Mouse (Mus musculus) brain, adult 2 months (tissue): ENCODE measurements around the gene Rcan2.

ENCODE experiments used
- DNase-seq: peaks from one replicate; pipeline ENCODE4 v3.0.0; 2011; ENCODE audit warnings: low read depth, low spot score

Rcan2 gene

DNA sequence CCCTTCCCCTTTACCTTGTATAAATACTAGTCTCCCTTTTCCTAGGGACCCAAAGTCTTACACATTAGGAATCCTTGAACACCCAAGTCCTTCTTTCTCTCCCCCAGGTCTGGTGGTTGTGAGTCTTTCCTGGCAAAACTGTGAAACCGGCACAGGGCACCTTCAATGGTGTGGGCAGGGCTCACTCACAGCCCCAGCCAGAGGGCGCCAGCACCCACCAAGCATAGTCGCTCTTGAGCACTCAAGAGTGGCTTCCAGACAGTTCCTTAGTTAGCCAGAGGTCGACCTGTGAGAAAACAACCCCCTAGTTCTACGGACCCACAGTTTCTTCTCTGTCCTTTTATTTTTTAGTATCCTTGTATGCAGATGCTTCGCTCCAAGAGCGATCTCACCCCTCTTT lies at the start of gene Rcan2:
Rcan2 (plus strand) TSS at position 275 of the 400 bp plus-strand sequence.
- peak; percentile 90 for DNase-seq

DNA sequence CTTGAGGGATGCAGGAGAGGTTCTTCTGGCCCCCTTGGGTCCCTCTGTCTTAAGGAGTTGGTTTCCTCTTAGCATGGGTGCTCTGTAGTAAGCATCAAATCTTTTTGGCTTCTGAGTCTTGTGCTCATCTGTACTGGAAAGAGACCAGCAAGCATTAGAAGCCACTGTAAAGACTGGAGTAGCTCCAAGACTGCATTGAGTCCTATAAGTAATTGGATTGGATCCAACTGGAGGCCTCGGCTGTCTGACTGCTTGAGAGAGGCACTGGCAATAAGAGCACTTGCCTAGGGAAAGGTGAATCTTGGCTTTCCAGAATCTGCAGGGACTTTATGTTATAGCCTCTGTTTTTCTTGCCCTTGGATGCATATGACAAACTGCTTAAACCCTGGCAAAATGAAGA lies 48.3 kb upstream of the Rcan2 start:
- DNase-seq: peak; percentile 19

DNA sequence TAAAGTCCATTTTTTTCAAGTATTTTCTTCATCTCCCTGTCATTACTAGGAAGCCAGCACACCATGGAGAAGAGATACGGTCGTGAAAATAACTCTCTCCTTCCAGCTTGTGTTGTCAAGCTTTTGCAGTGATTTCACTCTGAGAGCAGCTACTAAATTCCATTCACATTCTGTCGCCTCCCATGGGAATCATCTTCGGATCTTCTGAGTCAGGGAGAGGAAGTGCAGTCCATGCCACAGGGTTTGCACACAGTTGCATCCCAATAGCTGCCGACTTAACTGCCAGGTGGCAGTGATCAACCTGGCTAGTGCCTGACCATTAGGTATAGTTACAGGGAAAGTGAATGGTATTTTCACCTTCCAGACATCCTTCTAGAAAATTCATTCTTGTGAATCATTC lies 46.5 kb upstream of the Rcan2 start:
- DNase-seq: peak; percentile 35

DNA sequence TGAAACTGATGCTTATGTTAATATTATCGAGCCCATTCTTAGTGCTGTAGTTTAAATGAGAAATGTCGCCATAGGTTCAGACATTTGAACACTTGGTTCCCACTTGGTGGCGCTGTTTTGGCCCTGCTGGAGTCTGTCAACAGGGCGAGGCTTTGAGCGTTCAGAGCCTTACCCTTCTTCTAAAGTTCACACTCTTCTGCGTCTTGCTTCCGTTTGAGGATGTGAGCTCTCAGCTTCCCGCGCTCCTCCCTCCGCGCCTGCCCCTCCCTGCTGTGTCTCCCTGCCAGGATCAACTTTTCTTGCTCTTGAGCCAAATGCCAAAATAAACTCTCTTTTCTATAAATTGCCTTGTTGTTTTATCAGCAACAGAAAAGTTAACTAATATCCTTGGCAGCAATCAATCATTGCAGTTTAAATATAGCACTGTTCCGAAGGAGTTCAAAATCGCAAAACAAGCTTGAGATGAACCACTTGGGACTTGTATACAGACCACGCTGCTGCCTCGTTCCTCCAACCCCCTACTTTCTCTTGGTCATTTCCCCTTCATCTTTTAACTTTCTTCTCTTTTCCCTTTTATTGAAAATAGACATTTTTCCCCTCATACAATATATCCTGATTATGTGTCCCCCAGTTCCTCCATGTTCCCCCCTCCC lies 42.4 kb upstream of the Rcan2 start:
- peak; percentile 8 for DNase-seq

DNA sequence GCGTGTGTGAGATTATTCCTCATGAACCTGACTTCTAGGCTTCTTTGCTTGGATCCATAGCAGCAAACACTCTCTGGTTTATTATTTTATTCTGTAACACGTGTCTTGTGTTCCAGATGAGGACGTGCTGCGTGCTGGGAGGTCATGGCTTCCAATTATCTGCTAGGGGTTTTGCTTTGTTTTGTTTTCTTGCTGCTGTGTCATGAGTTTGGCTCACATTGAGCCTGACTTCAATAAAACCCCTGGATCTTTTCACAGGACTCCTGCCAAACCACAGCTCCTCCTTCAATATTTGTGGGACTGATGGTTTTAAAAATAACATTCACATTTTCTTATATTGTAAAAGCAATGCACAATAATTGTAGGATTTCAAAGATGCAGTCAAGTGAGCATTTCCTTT lies 16.6 kb upstream of the Rcan2 start:
- DNase-seq: no peak

DNA sequence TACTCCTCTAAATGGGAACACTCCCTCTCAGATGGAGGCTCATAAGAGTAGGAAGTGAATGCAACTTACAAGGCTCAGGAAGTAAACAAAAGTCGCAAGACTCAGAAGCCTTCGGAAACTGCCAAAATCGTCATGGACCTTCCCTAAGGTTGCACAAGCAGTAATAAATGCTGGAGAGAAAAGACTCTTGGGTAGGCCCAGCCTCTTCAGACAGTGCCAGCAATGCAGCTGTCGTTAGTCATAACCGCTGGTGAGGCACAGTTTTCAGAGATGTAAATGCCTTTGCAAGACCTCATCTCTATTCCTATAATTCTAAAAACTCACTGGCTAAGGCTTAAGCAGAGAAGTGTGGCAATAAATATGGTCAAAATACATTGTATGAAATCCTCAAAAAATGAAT lies 12.9 kb upstream of the Rcan2 start:
- no peak for DNase-seq

DNA sequence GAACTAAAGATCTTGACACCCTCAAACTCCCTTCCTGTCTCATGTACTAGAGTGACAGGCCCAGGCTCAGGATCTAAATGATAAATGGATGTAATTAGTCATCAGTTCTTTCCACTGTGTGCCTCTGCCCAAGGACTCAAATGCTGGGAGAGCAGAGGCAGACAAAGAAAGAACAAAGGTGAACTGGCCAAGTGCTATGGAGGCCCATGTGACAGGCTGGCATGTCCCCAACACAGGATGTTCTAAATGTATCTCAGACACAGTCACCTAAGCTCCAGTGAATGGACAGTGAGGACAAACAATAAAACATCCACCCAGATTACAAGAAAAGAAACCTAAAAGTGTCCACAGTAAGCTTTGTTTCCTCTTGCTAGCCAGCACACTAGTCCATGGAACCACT lies 11.8 kb upstream of the Rcan2 start:
- DNase-seq: no peak

DNA sequence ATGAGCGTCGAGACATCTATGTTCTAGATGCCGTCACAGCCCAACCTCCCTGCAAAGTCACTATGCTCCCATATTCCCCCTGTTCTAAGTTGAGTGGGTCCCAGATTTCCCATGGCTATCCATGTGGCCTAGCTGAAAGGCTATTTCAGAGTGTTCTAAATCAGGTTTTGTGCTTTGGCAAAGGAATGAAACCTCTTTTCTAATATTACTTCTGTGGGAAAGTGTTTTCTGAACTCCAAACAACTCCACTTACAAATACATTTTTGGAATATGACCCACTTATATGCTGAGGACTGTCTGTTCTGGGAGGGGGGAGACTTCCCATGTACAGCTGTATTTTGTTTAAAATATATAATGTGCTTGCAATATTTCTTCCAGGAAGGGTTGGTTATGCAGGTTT lies 9.4 kb upstream of the Rcan2 start:
- DNase-seq: peak; percentile 47

DNA sequence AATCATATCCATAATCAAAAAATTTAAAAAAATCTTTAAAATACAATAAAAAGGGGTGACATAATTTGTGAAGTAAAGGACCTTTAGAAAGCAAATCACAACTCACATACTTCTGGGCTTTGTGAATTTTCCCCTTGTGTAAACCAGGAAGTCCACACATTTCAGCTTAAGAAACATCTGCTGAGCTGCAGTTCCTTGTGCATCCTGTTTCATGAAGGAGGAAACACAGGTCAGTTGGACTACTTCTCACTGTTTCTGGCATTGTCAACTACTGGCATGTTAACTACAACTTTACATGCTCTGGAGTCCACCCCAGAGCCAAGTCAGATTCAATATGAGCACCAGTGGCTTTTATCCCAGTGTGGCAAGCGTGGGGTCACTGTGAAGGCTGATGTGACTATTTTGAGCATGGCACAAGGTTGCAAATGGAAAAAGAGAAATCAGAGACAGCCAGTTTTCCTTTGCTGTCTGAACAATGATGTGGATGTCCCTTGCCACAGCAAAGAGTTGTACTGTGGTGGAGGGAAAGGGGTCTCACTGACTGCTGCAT lies 6.3 kb upstream of the Rcan2 start:
- no peak for DNase-seq

DNA sequence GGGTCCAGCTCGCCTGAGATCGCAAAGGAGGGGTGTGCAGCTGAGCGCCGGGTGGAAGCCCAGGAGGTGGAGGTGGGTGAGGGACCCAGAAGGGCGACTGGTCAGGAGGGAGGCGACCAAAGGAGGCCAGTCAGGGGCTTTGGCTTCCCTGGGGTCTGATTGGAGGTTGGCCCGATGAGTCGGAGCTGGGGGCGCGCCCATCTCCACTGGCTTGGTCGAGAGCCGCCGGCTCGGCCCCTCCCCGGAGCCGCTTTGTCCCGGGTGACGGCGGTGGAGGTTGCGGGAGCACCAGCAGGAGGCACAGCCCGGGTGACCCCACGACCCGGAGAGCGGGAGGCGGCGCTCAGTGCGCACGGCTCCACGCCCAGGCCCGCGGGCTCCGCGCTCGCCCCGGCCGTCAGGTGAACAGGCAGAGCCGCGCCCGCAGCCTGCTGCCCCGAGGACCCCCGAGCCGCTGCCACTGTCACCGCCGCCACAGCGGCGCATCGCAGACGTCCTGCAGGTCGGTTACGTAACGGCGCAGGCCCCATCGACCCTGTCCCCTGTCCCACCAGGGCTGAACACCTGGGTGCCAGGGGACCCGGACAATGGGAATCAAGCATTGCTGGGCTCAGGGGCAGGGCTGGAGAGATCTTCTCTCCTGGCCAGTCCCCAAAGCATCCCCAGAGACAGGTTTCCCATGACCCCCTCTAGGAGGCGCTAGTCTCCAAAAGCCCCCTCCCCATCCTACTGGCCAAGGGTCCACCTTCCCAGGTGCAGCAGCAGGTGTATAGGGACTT lies 633 bp downstream of the Rcan2 start:
- peak; percentile 65 for DNase-seq

DNA sequence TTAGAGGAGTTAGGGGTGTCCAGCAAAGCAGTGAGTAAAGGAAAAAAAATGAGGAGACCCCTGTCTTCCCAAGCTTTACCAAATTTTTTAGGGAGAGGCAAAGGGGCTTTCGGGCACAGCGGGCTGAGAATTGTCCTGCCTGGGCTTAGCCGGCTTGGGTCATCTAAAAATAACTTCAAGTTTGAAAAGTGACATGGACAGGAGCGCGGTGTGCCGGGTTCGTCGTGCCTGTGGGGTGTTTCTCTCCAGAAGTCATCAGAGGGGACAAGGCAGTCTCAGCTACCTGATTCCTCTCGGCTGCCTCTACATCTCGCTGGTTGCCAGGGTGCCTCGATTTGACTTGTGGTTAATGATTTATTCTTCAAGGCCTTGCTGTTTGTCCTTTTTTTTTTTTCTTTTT lies 1.3 kb downstream of the Rcan2 start:
- no peak for DNase-seq

DNA sequence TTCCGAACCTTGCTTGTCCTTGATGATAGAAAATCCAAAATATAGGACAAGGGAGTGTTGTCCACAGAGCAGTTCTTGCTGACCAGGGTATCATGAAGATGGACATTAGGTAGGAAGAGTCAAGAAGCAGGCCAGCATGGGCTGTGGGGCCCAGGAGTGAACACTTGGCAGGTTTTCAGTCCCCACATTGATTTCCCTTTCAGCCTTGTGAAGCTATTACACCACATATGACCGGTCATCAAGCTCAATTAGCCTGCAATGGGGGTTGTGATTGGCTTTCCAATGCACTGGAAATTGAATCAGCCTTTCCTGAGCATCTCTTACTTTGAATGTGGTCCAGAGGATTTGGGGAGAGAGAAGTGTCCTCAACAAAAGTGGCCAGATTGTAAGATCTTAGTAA lies 2.0 kb downstream of the Rcan2 start:
- DNase-seq: no peak

DNA sequence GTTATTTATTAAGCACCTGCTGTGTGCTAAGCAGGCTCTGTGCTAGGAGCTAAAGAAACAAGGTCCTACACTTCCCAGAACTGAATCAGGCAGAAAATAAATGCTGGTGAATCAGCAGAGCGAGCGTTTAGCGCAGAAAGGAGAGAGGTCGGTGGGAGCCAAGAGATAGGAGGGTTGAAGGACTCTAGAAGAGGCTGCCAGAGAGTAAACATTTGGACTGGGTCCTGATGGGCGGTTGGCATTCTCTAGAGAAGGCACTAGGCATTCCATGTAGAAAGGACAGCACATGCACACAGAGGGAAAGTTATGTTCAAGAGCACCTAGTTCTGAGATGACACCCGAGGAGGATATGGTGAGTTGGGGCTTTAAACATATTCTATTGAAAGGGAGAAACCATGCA lies 2.6 kb downstream of the Rcan2 start:
- DNase-seq: no peak

DNA sequence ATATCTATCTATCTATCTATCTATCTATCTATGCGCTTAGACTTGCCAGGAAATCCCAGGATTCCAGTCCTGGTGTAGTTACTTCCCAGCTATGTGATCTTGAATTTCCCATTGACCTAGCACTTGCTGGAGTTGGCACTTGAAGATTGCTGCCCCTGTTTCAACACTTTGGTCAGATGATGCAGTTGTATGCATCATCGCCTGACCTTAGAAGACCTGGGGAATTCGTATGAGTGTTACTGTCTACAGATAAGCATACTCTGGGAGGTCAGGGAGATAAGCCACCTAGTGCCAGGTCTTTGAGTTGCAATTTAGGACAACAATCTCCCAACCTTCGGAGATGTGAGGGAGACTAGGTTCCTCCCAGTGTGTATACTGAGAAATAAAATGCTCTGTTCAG lies 5.7 kb downstream of the Rcan2 start:
- no peak for DNase-seq

DNA sequence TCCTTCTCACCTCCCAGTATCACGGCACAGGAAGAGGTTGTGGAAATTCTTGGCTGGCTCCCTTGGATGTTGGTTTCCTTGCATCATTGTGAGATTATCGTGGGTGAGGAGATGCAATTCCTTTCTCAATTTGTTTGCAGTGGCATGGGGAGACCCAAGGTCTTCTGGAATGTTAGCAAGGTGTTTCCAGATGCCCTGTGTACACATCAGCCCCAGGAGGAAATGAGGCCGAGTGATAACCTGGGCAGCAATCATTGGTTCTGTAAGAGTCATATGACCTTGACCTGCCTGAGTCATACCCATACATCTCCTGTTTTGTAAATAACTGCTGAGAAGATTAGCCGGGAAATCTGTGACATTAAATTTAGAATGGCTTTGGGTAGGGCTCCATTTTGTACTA lies 10.3 kb downstream of the Rcan2 start:
- DNase-seq: no peak

DNA sequence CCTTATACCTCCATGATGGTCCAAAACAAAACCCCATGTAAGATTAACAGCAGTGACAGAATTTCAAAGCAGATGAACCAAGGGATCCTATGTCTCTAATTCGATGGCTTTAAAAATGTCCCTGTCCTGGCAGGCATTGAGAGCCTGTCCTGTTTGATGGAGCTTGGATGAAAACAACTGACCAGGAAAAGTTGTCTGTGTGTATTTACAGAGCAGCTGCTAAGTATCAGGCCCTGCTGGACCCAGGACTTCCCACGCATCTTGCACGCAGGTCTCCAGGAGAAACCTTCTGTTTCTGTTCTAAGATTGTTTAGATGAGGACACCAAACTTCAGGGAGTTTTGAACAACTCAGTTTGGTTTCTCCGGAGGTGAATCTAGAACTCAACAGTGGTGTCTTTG lies 14.2 kb downstream of the Rcan2 start:
- DNase-seq: no peak

DNA sequence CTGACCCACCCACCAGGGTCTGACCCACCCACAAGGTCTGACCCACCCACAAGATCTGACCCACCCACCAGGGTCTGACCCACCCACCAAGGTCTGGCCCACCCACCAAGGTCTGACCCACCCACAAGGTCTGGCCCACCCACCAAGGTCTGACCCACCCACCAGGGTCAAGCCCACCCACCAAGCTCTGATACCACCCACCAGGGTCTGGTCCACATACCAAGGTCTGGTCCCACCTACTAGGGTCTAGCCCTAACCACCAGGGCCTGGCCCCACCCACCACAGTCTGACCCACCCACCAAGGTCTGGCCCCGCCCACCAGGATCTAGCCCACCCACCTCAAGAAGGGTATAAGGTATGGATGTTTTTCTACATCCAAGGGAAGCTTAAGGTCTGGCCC lies 15.3 kb downstream of the Rcan2 start:
- DNase-seq: no peak

DNA sequence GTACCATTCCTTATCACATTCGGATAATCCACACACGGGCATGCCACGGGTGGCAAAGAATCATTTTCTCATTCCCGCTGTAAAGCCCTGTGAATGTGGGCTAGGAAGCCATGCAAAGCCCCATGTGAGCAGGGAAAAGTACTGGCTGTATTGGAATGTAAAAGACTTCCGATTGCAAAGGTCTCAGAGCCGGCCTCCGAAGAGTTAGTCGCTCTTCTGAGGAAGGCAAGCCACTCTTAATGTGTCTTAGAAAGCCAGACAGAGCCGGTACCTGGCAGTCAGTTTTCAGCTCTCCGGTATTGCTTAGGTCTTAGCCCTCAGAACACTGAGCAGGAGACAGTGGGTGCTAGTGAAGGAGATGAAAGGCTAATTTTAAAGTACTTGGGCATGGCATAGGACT lies 16.0 kb downstream of the Rcan2 start:
- DNase-seq: no peak

DNA sequence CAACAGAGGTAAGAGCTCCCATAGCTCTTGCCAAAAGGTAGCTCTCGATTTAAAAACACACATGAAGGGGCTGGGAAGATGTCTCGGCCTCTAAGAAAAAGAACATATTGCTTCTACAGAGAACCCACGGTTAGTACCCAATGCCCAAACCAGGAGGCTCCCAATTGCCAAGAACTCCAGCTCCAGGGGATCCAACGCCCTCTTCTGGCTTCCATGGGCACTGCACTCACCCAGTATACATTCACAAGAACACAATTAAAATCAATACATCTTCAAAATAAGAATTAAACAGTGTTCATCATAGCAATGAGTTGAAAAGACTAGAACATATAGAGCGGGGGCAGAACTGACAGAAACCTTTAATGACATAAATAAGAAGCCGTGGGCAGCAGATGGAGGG lies 17.2 kb downstream of the Rcan2 start:
- no peak for DNase-seq

DNA sequence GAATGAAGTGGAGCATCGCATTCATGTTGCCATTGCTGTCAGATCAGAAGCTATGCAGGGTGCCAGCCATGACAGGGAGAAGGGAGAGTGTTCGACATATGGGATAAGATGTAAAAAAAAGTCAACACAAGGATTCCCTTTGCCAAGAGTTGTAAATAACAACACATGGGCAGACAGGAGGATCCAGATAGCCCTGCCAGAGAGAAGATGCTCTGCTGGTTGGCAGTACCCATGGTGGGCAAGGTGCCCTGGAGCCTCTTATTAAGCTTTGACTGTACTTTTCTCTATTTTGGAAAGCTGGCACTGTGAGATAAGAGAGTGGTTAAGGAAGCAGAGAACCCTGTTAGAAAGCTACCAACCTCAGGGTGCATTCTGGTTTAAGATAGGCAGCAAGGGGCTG lies 19.8 kb downstream of the Rcan2 start:
- peak; percentile 95 for DNase-seq

DNA sequence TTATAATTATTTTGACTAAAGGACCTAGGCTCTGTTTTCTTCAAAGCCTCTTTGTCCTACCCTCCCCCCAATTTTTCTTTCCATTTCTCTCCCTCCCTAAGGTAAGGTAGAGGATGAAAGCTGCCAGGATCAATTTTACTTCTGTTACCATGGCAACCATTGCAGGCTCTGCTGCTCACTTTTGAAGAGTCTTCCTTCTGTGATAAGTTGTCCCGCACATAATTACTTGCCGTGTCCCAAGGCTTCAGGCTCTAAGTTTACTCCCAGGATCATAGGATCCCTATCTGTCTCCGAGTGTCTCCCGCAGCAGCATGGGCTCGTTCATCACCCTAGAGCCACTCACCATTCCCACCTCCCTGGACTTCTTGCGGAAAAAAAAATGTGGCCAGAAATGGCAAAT lies 21.1 kb downstream of the Rcan2 start:
- peak; percentile 53 for DNase-seq

DNA sequence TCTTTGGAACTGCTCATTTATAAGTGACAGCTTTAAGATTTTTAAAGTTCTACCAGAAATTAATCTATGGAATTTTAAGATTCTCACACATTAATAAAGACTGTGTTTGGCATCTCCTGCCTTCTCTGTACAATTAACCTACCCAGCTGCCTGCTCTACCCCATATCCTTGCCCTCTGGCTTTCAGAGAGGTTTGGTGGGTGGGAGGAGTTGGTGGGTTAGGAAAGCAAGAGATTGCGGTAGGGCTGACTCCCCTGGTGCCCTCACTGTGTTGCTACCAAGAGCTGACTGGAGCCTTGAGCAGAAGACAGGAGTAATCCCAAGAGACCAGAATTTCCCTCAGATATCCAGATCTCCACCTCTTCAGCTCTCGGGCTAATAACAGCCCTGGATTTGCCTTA lies 21.5 kb downstream of the Rcan2 start:
- DNase-seq: no peak

DNA sequence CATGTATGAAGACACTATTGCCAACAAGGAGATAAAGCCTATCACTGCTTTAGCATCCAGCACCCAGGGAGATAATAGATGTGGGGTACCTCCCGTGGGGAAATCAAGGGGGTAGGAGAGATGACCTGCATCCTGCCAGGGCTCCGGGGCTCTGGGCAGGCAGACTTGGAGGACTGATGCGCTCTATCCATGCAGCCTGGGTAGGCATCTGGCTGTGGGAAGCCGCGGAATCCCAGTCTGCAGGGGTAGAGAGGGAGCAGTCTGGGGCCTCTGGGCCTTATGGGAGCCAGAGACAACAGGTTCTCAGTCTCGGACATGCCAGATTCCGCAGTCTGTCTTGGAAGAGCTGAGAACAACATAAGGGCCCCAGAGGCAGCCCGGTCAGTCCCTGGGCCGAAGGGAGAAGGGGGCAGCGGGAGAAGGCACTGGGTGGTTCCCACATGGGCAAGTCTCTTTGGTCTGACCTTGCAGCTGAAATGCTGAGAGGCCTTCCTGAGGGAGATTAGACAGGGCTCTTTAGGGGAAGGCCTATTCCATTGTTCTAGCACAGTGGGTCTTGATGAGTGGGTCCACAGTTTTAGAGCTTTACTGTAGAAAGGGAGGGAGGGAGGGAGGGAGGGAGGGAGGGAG lies 23.7 kb downstream of the Rcan2 start:
- DNase-seq: no peak
